Mouse (Mus musculus) thymus, postnatal 25 days (tissue): ENCODE measurements at regions not wholly inside any gene's neighbourhood (a gene's known extent, or its start where the extent isn't known, plus 50 kb on each side); places are given as distances from the start of the nearest gene placed in this dataset.

Experiments
- DNase-seq: peaks from one replicate; pipeline ENCODE4 v3.0.0; 2022

DNA sequence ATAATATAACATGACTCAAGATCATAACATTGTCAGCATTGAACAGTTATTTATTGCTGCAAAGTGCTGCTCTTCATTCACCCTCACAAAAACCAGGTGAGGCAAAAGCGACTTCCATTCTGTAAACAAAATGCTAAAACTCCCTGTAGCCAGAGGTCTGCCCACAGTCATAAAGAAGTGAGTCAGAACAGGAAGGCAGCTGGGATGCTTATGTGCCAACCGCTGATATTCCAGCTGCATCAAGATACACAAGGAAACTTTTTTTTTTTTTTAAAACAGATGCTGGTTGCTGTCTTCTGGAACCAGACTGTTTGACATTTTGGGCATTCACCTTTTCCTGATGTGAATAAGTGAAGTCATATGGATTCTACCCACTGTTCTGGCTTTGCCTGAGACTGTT, 260.7 kb downstream of the 1700064H15Rik start:
- no peak for DNase-seq
